Mouse (Mus musculus): Measurements from ENCODE around the gene Dus3l. TPM values are rescaled to one million over a fixed set of nuclear protein-coding genes. Genes with fewer than 3 reads are reported as not detected.

The Dus3l gene
- 10 to 100 TPM; 12.4 to 14.5 TPM for total RNA-seq (2021)
- long read RNA-seq, experiment 1, transcript Dus3l-201 (13 exons, 2,025 nt), result major isoform, 10 of 22 reads
- long read RNA-seq, experiment 1, partial matches to known transcripts, result 5 of 22 reads
- long read RNA-seq, experiment 1, other reads (novel, unspliced or antisense), result 6 of 22 reads
- long read RNA-seq, experiment 2, transcript Dus3l-201 (13 exons, 2,025 nt), result major isoform, 9 of 22 reads
- long read RNA-seq, experiment 2, partial matches to known transcripts, result 3 of 22 reads
- long read RNA-seq, experiment 2, other reads (novel, unspliced or antisense), result 9 of 22 reads

GRCm38 (mm10) chr17:56764474-56765354, at the start of gene Dus3l:
Gene Dus3l (plus strand): TSS chr17:56764757.
- peak; percentile 88 for DNase-seq

GRCm38 (mm10) chr17:56715360-56715759, 49.2 kb upstream of the Dus3l start:
- DNase-seq, result no peak

- no peak for DNase-seq
These were observed 48.5 kb upstream of the Dus3l start for GRCm38 (mm10) chr17:56715914-56716654.

- DNase-seq, result peak; percentile 95
These were observed 47.7 kb upstream of the Dus3l start for GRCm38 (mm10) chr17:56716655-56717362.

- peak; percentile 92 for DNase-seq
These were observed 47.0 kb upstream of the Dus3l start, which contains the start of the genes Ndufa11 and Vmac for GRCm38 (mm10) chr17:56717363-56718058. Gene Ndufa11 (plus strand): TSS chr17:56717767. Gene Vmac (minus strand): TSS chr17:56718022.

GRCm38 (mm10) chr17:56722441-56722840, 42.1 kb upstream of the Dus3l start:
- peak; percentile 84 for DNase-seq

GRCm38 (mm10) chr17:56723419-56724161, 41.0 kb upstream of the Dus3l start:
- no peak for DNase-seq

GRCm38 (mm10) chr17:56727029-56727649, 37.4 kb upstream of the Dus3l start:
- no peak for DNase-seq

GRCm38 (mm10) chr17:56727659-56728058, 36.9 kb upstream of the Dus3l start:
- DNase-seq, result no peak

- DNase-seq, result no peak
These were observed 36.4 kb upstream of the Dus3l start for GRCm38 (mm10) chr17:56728117-56728516.

GRCm38 (mm10) chr17:56729151-56729550, 35.4 kb upstream of the Dus3l start:
- DNase-seq, result no peak

- DNase-seq, result no peak
These were observed 34.9 kb upstream of the Dus3l start for GRCm38 (mm10) chr17:56729656-56730055.

- DNase-seq, result no peak
These were observed 28.0 kb upstream of the Dus3l start for GRCm38 (mm10) chr17:56736534-56736933.

GRCm38 (mm10) chr17:56738221-56738620, 26.3 kb upstream of the Dus3l start:
- DNase-seq, result no peak

- DNase-seq, result no peak
These were observed 24.3 kb upstream of the Dus3l start for GRCm38 (mm10) chr17:56740118-56740787.

- no peak for DNase-seq
These were observed 23.8 kb upstream of the Dus3l start for GRCm38 (mm10) chr17:56740788-56741160.

GRCm38 (mm10) chr17:56744173-56744572, 20.4 kb upstream of the Dus3l start:
- no peak for DNase-seq

- DNase-seq, result no peak
These were observed 13.0 kb upstream of the Dus3l start for GRCm38 (mm10) chr17:56751404-56752072.

GRCm38 (mm10) chr17:56753452-56753851, 11.1 kb upstream of the Dus3l start:
- no peak for DNase-seq
